Comparison of ENCODE assay signal across 18 mouse cellular contexts in genomic region chr14:15638869-15639268, GRCm38 (mm10).
"Had no signal": no experiment of that assay in that cellular context is flagged by ENCODE, and none has a peak within 500 bp of the region (broad histone marks: within the 10 kb centered on the region; RNA-seq: fewer than 3 reads in every experiment).

No protein-coding gene starts in this region.

- DNase-seq: kidney, adult 2 months; kidney, postnatal 25 days; liver, embryonic 13.5 days; lung, adult 2 months; lung, postnatal 14 days; lung, postnatal 4 days; retina, postnatal 1 day; thymus, adult 2 months; thymus, postnatal 14 days; thymus, postnatal 4 days had no signal

- H3K27ac ChIP-seq: kidney, postnatal 0 days; layer of hippocampus, adult 2 months; liver, embryonic 13.5 days; midbrain, embryonic 15.5 days; neural tube, embryonic 13.5 days; stomach, postnatal 0 days had no signal

- H3K27me3 ChIP-seq: liver, embryonic 13.5 days; midbrain, embryonic 15.5 days; neural tube, embryonic 13.5 days had no signal

- H3K4me2 ChIP-seq: liver, embryonic 13.5 days; midbrain, embryonic 11.5 days; midbrain, embryonic 15.5 days; neural tube, embryonic 13.5 days had no signal

- H3K36me3 ChIP-seq: liver, embryonic 13.5 days; midbrain, embryonic 15.5 days; neural tube, embryonic 13.5 days had no signal

- ATAC-seq: intestine, postnatal 0 days; midbrain, embryonic 15.5 days had no signal

- H3K9me3 ChIP-seq: liver, embryonic 13.5 days; midbrain, embryonic 15.5 days; neural tube, embryonic 13.5 days had no signal

- H3K9ac ChIP-seq: liver, embryonic 13.5 days; midbrain, embryonic 15.5 days; neural tube, embryonic 13.5 days had no signal

- H3K4me3 ChIP-seq: layer of hippocampus, adult 2 months; liver, embryonic 13.5 days; midbrain, embryonic 15.5 days; myocyte; neural tube, embryonic 13.5 days had no signal

- H3K4me1 ChIP-seq: liver, embryonic 13.5 days; midbrain, embryonic 15.5 days; neural tube, embryonic 13.5 days had no signal
